Mouse (Mus musculus) adrenal gland, adult 2 months (tissue): ENCODE results near the gene Palm. TPM values are rescaled to one million over a fixed set of nuclear protein-coding genes. Genes with fewer than 3 reads are reported as not detected.
"Not testable (repeated sequence)": the region's sequence is repeated elsewhere in the genome, so short reads cannot be mapped to it uniquely, and the experiment has no call there.

Source experiments
- DNase-seq: peaks from one replicate; pipeline ENCODE4 v3.0.0; 2021
- long read RNA-seq: library from polyadenylated mRNA; stranded (forward); transcript quantifications from one replicate; pipeline ENCODE4 v2.0.0, GENCODE M21; 2021
- polyA plus RNA-seq: library from polyadenylated mRNA; depleted of rRNA; stranded (reverse); fragments of >200 nt; gene quantifications from 2 replicates; pipeline ENCODE4 v1.2.3, GENCODE M21; 2012; rRNA removed
- total RNA-seq, 2 experiments: library from RNA; stranded (reverse); gene quantifications; 2 replicates each; pipeline ENCODE4 v1.2.3; 2021

Palm gene
- total RNA-seq (100 to 1,000 TPM in 1 of 2 experiments, 10 to 100 TPM in 1; 68.1 to 105 TPM), polyA plus RNA-seq (138 and 146 TPM in 2 replicates)
- long read RNA-seq, transcript Palm-202 (8 exons, 2,519 nt): minor isoform, 12 of 73 reads
- long read RNA-seq, transcript Palm-201 (9 exons, 2,651 nt): major isoform, 43 of 73 reads
- long read RNA-seq, partial matches to known transcripts: 13 of 73 reads
- long read RNA-seq, other reads (novel, unspliced or antisense): 5 of 73 reads

DNA sequence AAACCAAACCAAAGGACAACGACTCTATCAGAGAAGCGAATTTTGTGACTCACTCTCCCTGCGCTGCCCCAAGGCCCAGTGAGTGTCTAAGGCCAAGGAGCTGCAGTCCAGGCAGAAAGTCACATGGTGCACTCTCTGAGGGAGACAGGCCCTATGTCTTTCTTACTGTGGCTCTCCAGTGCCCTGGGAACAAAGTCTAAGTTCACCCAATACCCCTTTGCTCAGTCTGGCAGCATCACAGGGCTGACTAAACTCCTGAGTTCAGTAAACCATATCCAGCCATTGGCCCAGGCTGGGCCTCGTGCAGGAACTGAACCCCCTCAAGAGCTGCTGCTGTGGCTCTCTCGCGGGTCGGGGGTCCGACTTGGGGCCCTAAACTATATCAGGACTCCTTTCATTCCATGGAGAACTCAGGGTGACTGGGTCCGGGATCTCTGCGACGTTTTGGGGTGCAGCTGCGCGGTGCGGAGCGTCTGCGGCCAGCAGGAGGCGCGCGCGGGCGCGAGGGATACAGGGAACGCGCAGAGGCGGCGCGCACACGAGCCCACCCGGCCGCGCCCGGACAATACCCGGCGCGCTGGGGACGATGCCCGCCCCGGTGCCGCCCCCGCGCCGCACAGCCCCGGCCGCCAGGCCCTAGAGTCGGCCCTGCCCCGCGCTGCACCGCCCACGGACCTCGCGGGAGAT, at the start of gene Palm:
Palm (plus strand) TSS at position 522 of the 687 bp plus-strand sequence.
- DNase-seq: peak; percentile 84

DNA sequence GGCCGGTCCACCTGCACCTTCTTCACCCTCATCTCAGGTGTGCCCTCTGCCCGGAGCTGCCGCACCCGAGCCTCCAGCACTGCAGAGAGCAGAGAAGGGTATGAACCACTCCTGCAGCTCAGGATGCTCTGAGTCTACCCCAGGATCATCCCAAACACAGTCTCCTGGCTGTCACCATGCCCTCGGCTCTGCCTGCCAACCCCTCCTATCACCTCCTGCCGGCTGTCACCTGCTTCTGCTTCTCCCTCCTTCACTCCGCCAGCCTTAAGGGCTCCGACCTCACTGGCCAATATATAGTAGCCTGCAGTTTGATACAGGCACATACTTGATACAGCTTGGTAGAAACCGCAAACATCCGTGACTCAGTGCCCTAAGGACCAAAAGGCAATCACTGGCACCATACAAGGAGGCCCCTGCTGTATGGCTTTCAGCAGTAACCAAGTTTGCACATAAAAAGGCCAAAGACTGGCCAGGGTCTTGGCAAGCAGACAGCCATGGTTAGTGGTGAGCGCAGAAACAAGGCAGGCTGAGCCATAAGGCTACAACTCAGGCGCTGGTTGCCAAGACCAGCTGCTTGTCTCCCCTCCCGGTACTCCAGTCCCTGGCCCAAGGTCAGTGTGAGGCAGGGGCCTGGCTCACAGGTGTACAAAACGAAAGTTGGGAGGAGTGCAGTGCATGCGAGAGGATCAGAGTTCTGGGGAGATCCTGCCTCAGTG, 49.6 kb upstream of the Palm start:
- DNase-seq: no peak

DNA sequence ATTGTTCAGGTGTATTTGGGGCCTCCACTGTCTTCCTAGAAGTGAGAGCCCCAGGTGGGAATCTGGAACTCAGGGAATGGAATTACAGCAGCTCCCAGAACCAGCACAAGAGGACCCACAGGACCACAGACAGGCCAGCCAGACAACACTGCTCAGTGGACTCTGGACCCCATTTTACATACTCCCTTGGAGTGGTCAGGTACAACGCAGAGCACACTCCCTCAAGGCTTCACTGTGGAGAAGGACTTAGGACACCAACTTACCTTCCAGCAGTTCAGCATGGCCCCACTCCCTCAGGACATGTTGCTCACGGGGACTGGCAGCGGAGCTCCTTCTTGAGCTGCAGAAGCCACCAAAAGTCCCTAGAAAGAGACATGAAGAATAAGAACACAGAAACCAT, 48.0 kb upstream of the Palm start:
- DNase-seq: no peak

DNA sequence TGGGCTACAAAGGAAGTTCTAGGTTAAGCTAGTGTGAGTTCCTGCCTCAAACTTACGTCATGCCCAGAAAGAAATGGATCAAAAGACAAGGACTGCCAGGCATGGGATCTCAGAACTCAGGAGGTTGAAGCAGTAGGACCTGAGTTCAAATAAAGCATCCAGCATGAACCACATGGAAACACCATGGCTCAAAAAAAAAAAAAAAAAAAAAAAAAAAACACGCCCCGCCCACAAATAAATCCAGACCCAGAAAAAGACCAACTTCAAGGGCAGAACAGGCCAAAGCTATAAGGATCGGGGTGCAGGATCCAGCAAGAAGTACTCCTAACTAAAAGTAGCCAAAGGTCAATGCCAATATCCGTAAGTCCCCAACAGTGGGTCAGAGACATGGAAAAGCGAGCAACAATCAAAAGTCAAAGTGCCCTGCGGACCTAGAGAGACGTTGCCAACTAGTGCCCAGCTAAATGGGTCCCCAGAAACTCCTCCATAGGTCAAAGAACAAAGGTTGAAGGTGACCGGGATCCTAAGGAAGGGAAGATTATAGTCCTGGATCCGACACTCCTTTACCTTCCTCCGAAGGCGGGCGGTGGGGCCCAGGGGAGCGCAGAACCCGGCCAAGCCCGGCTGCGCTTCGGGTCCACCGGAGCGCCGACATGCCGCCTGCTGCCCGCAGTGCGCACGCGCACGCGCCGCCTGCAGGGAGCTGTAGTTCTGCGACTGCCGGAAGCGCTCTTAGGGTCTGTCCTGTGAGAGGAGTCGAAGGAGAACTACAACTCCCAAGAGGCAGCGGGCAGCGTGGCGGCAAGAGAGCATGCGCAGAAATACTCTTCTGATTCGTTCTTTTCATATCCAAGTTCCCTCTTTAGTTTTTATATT, 47.2 kb upstream of the Palm start, which contains the start of gene Polrmt:
Polrmt (minus strand) TSS at position 684 of the 876 bp plus-strand sequence.
- DNase-seq: peak; percentile 96

DNA sequence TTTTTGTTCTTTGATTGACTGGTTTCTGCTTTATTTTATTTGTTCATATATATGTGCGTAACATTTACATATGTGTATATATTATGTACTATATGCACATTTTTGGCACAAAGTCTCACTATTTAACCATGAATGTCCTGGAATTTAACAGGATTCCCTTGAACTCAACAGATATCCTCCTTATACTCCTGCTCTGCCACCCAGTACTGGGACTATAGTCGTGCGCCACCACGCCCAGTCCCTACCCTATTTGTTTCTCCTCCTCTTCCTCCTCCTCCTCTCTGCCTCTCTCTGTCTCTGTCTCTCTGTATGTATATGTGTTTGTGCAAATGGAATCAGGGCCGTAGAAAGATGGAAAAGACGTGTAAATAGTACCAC, 46.6 kb upstream of the Palm start:
- no peak for DNase-seq

DNA sequence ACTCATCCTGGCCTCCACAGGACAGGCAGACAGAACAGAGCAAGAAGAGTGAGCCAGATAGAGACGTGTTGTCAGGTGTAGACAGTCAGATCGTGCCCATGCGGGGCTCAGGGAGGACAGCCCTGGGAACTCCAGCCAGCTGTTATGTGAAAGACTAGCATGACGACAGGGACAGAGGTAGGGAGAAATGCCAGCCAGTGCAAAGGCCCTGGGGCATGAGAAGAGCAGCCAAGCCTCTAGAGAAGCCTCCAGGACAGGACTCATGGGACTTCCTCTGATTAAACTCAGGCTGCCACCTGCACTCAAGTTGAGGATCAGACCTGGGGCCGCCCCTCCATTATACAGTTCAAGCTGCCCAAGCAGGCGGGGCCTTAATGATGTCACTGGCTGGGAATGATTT, 44.9 kb upstream of the Palm start:
- no peak for DNase-seq

DNA sequence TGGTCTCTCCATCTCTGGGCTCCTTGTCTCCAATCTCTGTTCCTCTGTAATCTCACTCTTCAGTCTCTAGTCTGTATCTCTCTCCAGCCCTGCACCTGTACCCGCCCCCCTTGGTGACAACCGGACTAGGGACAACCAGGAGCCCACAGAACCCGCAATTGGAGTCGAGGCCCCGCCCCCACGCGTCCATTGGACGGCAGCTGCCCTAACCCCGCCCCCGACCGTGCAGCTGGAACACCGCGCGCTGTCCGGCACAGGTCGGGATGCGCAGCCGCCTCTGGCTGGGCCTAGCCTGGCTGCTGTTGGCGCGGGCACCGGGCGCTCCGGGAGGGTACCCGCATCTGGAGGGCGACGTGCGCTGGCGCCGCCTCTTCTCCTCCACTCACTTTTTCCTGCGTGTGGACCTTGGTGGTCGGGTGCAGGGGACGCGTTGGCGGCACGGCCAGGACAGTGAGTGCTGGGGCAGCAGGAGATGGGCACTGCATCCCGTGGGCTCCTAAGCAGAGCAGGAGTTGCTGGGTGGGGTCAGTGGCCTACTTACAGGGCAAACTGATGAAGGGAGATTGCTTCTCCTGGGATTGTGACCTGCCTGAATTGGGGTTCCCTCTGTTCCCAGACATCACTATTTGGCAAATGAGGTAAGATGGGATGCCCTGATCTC, 38.4 kb upstream of the Palm start, which contains the start of gene Fgf22:
Fgf22 (plus strand) TSS at position 221 of the 661 bp plus-strand sequence.
- peak; percentile 88 for DNase-seq

DNA sequence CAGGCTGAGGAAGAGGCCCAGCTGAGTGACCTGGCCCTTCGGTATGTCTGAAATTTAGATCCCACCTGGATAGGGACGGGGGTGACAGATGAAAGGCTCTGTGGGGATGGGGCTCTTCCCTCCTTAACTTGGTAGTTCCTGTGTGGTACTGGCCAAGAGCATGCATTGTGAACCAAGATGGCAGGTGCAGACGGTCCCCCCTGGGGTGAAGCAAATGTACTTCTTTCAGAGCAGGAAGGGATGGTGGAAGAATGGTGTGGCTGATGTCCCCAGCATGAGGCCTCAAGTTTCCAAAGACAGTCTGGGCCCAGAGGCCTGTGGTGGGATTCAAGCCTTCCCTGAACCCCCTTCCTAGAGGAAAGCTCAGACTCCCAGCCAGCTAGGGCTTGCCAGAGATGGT, 37.5 kb upstream of the Palm start:
- no peak for DNase-seq

DNA sequence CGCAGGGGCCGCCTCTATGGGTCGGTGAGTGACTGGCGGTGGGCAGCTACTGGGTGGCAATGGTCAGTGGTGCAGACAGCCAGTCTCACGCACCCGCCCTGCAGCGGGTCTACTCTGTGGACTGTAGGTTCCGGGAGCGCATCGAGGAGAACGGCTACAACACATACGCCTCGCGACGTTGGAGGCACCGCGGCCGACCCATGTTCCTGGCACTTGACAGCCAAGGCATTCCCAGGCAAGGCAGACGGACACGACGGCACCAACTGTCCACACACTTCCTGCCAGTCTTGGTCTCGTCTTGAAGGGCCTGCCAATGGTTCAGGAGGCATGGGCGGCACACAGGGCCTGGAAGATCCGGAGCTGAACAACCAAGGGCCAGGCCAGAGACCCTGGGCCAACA, 36.7 kb upstream of the Palm start:
- no peak for DNase-seq

DNA sequence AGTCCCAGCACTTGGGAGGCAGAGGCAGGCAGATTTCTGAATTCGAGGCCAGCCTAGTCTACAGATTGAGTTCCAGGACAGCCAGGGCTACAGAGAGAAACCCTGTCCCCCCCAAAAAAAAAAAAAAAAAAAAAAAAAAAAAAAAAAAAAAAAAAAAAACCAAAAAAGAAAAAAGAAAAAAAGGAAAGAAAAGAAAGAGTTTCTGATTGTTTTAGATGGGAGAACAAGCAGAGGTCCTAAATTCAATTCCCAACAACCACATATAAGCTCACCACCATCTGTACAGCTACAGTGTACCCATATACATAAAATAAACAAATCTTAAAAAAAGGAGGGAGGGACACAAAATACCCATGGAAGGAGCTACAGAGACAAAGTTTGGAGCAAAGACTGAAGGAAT, 33.7 kb upstream of the Palm start:
- DNase-seq: not testable (repeated sequence)

DNA sequence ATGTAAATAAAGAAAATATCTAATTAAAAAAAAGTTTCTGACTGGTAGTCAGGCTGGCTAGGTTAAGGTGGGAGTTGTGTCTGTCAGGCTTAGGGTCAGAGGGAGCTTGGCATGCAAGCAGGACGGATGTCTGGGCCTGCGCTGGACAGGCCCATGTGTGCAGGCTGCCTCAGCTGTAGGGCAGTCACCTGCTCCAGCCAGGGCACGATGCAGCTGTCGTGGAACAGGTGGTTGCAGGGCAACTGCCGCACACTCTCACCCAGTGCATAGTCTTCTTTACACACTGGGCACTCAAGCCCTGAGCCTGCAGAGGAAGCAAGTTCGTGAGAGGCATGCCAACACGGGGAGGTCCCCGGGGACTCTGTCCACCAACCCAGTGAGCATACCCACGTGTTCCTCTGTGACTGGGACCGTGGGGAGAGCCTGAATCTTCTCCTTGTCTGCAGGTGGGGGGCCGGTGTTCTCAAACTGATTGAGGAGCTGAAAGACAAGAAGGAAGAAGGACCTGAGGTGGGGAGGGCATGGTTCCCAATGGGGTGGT, 32.7 kb upstream of the Palm start:
- no peak for DNase-seq

DNA sequence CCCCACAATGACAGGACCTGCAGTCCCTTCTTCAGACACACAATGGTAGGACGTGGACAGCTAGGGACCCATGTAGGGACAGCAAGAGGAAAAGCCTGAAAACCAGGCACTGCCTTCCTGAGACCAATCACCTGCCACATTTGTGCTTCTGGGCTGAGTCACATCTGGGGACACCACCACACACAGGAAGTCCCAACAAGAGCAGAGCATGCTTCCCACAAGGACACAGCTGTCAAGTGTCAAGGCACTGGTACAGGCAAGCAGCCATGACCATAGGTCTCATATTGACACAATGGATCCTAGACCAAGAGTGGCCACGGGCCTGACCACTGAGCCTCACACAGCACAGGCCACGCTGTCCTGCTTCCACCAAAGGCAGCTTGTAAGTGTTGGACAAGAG, 30.5 kb upstream of the Palm start:
- DNase-seq: no peak

DNA sequence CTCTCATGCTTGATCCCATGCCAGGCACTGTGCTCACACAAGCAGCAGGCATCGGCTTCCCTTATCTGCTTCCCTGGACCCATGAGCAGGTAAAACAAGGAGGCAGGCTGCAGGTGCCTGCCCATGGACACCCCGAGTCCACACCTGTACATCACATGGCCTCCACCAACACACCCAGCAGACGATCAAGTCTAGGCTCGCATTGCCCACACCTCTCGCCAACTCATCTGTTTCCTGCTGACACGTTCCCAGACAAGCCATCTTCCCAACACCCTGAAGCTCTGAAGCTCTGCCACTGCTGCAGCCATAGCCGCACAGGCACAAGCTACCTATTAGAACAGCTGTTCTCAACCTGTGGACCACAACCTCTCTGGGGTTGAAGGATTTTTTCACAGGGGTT, 29.1 kb upstream of the Palm start:
- no peak for DNase-seq

DNA sequence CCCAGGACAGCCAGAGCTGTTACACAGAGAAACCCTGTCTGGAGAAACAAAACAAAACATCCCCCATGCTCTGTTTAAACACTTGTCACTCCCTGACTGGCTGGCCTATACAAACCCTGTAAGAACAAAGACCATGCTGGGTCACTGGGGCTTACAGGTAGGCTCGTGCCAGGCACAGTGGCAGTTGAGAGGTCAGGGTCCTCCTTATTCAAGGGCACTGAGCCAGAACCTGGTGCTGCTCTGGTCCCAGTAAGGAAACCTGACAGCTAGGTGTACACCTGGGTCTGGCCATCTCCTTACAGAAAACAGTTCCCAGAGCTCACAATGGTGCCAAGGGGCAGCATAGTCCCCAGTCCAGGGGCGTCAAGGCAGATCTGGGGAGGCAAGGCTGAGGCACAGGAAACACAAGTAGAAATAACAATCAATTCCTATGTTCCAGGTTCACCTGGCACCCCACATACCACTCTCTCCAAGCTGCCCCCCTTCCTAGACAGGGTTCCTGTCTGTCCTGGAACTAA, 28.1 kb upstream of the Palm start:
- DNase-seq: no peak

DNA sequence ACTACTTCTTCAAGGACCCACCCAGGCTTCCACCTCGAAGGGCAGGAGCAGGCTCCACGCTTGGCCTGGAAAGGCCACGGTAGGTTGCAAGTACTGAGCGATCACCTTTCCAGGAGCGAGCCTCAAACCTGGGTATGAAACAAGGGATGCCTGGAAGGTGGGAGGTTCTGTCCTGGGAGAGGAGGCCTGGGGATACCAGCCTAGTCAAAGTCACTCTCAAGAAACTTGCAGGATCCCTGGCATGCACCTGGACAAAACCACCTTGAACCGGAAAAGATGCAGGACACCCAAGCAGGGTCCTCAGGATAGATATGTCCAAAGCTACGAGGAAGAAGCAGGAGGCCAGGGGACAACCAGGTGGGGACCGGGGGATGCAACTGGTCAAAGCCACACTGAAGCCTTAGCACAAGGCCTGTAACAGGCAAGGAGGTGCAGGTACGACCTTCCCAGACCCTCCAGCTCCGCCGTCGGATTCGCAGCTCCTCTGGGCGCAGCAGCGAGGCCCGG, 27.3 kb upstream of the Palm start:
- DNase-seq: no peak

DNA sequence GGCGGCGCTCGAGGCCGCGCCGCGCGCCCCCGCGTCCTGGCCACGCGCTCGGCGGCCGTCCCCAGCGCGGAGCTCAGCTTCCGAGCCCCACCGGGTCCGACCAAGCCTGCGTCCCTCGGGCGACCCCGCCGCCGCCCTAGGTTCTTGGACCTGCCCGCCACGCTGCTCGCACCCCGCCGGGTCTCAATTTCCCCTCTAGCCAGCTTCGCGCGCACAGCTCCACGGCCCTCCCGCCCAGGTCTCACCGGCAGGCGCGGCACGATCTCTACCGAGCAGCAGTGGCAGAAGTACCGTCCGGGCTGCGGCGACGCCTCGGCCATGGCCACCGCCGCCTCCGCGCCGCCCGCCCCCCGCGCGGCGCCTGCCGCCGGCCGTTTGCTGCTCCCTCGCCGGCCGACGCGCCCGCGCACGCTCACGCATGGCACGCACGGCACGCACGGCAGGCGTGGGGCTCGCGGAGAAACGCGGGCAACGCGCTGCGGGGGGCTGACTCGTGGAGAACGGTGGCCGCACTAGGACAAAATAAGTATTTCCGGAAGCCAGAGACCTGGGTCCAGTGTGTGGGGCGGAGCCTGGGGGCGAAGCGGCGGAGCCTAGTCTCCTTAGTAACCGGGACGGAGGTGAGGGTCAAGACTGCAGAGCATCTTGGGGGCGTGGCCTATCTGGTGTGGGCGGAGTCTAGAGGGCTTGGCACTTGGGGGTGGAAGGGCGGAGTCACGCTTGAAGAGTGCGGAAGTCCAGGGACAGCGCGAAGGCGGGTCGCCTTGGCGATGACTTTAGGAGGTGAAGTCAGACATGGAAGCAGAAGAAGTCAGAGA, 26.7 kb upstream of the Palm start, which contains the start of gene Rnf126:
Rnf126 (minus strand) TSS at position 445 of the 818 bp plus-strand sequence.
- peak; percentile 100 for DNase-seq

DNA sequence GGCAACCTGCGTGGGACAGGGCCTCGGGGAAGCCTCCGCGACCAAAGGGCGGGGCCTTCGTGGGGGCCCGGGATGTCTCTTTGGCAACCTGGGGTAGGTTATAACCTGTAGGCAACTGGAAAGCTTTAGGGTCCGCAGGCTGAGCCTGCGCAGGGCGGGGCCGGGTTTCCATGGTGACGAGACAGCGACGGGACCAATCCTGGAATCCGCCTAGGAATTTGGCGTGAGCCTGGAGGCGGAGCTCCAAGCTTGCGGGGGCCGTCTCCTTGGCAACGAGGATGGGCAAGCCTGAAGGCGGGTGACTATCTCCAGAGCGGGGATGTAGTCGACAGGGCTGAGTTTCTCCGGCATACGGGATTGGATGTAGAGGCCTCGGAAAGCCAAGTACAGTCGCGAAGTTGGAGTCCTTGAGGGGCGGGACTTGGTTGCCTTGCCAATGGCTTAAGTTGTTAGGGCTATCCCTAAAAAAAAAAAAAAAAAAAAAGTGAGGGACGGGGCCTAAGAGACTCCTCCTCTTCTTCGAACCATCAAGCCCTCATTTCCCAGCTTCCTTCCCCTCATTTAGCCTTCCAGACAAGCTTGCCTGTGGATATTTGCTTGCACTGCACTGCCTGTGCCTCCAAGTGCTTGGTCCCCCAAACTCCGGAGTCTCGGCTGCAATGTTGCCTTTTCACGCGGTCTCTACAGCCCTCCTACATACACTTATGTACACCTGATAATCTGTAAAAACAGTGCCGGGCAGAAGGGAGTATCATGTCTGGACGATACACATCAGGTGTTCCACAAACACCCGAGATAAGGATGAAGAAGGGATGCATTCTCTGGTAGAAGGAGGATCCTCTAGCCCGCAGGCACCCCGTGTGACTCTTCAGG, 25.8 kb upstream of the Palm start:
- DNase-seq: peak; percentile 95

DNA sequence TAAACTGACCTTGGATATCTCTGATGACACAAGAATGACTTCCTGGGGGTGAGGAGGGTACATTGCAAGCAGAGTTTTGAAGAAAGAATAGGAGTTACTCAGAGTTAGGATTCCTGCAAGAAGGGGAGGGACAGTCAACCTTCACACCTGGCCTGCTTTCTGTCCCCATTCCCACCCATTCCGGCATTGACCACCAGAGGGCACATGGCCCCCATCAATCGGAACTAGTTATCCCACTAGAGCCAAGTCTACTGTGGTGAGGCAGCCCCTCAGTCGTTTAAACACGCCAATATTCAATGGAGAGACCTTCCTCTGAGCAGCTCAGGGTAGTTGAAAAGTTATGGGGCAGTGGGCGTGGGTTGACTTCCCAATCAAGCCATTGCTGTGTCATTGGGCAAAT, 25.0 kb upstream of the Palm start:
- peak; percentile 75 for DNase-seq

DNA sequence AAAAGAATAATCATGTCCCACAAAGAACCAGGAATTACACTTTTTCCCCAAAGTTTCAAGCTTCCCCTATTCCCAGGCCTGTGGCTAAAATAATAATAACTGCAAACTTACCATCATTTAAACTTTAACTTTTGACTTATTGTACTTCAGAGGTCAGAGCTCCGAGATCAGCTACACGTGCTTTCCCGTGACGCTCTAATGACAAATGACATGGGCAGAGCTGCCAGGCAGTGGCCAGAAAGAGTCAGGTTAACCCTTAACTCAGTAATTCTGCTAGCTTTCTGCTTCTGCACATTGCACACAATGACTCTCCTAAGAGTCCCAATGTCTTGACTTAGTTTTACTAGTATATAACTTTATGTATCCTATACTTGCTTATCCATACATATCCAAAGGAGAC, 24.0 kb upstream of the Palm start:
- no peak for DNase-seq
